Mouse (Mus musculus) retina, adult 2 months (tissue): ENCODE measurements around the gene Tubg2.
"Not testable (repeated sequence)": the region's sequence is repeated elsewhere in the genome, so short reads cannot be mapped to it uniquely, and the experiment has no call there.

Source experiments
- DNase-seq: peaks from one replicate; pipeline ENCODE4 v3.0.0-alpha.2; 2012; ENCODE audit warnings: low read depth, low spot score

Gene Tubg2

DNA sequence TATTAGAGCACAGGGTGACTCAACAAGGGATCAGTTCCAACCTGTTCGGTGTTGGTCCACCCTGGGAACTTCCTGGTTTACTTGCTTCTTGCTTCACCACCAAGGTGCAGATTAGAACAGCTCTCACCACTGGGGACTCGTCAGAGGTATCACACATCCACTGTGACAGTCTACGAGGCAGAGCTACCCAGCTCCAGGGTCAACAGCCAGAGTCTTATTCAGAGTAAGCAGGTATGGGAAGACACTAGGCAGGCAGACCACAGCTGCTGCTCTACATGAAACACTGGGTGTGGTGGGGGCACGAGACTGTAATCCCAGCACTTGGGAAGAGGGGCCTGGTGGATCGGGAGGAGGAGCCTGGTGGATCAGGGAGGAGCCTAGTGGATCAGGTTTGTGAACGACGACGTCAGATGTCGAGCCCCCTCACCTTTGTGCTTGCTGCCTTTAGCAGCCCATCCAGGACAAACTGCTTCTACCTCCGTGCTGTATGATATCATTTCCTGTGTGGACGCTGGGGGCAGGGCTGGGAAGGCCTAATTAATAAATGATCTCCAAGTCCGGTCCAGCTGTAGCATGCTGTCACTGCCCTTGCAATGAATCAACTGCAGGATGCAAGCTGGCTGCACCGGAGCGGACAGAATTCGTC lies 17.0 kb upstream of the Tubg2 start:
- DNase-seq, result peak; percentile 44

DNA sequence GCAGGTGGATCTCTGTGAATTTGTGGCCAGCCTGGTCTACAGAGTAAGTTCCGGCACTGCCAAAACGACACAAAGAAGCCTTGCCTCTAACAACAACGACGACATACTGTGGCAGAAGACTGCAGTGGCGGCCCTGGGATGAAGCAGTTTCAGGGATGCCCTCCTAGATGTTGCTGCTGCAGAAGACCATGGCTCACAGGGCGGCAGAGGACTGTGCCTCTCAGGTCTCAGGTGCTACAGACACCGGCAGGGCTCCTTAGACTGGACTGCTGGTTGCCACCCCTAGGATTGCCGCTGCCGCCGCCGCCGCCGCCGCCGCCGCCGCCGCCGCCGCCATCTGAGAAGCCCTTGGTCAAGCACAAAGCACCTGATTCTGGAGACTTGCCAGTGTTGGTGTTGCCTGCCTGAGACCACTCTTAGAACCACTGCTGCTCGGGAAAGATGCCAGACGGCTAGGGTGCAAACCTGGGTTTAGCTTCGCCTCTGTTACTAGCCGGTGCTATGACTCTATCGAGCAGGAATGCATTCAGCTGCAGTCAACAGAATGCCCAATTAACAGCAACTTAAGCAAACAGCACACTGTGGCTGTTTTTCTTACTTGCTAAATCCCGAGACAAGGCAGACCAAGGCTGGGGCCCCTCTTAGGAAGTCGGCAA lies 15.4 kb upstream of the Tubg2 start:
- DNase-seq, result no peak

DNA sequence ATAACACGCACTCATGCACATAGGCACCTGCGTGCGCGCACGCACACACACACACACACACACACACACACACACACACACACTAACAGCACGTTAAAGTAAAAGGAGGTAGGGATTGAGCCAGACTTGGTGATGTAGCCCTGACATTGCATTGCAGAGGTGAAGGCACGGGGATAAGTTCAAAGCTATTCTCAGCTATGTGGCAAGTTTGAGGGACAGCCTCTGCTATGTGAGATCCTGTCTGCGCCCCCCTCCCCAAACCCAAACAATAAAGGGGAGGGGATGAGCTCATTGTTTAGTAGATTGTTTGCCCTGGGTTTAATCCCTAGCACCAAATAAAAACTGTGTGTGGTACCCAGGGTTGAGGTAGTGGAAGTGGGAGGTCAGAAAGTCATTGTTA lies 14.6 kb upstream of the Tubg2 start:
- no peak for DNase-seq

DNA sequence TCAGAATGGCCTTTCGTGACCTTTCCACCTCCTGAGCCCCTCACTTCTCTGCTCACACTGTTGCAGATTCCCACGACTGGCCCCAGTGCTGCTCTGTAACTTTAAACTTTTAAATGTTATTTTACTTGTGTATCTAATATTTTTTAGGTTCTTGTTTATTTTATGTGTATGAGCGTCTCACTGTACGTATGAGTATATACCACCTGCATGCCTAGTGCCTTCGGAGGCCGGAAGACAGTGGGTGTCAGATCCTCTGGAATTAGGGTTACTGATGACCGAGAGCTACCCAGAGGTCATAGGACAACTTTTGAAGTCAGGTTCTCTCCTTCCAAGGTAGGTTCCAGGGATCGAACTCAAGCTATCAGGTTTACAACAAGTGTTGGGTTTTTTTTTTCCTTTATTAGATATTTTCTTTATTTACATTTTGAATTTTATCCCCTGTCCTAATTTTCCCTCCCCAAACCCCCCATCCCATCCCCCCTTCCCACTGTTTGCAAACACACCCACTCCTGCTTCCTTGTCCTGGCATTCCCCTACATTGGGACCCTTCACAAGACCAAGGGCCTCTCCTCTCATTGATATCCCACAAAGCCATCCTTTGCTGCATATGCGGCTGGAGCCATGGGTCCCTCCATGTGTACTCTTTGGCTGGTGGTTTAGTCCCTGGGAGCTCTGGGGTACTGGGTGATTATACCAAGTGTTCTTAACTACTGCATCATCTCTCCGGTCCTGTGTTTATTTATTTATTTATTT lies 13.3 kb upstream of the Tubg2 start:
- no peak for DNase-seq

DNA sequence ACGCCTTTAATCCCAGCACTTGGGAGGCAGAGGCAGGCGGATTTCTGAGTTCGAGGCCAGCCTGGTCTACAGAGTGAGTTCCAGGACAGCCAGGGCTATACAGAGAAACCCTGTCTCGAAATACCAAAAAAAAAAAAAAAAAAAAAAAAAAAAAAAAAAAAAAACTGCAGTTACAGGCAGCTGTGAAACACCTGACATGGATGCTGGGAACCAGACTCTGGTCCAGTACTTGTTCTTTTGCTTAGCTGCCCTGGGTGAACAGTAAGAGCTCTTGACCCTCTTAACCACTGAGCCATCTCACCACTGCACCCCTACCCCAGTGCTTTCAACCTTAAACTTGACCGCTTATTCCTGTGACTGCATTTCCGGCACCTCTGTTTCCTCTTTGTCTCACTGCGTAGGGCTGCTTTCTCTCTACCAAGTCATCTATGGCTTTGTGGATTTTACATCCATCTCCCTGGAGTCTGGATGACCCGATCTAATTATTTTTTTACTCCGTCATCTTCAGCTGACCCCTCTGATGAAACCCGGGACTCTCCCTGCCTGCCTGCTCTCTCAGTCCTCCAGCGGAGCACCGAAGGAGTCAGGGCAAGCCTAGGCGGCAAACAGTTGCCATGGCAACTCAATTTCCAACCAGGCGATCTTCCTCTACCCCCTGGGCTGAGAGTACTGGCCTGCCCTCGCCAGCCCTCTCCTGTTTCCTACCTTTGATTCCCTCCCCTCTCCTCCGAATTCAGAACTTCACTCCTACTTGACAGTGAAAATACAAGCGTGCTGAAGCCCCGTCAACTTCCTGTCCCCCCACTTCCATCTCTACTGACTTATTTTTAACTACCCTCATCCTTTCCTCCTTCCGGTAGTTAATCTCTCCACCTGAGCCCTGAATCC lies 12.1 kb upstream of the Tubg2 start:
- no peak for DNase-seq

DNA sequence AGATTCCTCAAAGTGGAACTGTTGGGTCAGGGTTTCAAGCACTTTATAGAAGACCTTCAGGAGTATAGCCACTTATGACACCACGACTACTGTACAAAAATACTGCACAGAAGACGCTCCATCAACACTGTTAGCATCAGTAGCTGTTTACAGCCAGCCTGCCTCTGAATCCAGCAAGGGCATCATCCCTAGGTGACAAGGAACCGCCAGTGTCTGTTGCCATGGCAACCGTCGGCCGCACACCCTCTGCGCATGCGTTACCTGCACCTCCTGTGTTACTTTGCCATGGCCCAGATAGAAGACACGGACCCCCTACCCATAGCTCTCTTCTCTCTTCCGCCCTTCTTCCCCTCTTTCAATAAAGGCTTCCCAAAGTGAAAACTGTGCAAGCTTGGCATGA lies 9.3 kb upstream of the Tubg2 start:
- DNase-seq, result no peak

DNA sequence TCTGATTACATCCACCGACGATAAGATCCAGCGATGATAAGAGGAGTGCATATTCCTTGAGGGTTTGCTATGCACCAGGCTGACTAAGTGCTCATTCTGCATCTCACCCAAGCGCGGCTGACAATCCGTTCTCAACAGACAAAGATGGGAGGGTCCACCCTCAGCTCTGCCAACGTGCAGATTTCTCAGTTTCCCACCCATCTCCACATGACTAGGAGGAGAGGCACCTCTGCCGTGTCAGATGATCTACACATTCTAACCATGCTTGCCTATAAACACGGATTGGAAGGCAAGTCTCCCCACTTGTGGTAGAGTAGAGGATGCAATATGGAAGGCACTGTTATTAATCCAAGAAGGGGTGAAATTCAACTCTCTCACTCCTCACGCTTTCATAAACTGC lies 7.0 kb upstream of the Tubg2 start:
- no peak for DNase-seq

DNA sequence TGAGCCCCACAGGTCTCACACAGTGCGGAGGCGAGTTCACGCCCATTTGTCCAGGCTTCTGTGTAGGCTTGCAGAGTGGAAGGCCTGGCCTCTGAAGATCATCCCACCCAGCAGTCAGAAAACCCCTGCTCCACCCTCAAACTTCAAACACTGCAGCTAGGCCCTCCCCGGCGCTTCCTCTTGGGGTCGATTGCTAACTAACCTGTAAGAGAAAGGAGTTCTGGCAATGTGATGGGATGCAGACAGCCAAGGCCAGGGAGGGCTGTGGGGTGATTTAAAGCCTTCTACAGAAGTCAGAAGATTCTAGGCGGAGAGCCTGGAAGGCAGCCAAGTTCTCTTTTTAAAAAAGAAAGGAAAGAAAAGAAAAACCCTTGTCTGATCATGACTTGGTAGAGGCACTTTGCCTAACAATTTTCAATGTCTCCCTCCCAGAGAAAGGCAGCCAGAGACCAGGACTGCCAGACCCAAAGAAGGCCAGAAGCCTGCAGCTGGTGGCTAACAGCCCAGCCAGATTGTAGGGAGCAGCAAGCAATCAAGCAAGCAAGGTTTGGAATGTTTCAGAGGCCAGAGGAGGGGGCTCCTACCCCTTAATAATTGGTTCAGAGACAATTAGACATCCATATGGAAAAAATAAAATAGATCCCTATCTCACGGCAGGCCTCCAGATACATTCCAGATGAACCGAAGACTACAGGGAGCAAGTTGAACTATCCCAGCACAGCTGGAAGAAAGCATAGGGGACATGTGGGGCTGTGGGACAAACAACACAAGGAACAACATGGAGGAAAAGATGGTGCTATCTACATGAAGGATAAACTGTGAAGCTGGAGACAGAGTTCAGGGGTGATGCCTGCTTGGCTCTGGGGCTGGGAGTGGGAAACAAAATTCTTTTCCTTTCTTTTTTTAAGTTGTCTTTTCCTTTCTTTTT lies 6.3 kb upstream of the Tubg2 start:
- DNase-seq, result no peak

DNA sequence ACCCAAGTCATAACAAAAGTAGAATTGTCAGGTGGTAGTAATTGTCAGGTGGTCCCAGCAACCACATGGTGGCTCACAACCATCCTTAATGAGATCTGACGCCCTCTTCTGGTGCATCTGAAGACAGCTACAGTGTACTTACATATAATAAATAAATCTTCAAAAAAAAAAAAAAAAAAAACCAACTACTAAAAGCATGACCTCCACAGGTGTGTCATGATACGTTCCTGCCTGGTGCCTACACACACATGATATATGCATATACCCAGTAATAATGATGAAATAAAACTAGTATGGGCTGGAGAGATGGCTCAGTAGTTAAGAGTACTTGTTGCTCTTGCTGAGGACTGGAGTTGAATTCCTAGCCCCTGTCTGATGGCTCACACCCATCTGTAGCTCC lies 4.6 kb upstream of the Tubg2 start:
- DNase-seq, result no peak

DNA sequence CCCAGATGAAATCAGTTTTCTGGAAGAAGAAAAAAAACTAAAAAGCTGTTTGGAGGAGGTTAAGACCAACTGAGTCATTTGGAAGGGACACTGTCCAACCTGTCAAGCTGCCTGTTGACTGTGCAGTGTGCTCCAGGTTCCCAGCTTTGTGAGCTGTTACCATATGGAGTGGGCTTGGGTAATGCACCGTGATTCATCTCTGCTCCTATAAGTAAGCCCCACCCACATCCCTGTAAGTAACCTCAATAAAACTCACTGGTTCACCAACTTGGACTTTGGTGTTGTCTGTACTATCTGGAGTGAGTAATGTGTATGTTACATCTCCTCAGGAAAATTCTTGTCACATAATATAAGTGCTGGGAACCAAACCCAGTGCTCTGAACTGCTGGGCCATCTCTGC lies 2.9 kb upstream of the Tubg2 start:
- no peak for DNase-seq

DNA sequence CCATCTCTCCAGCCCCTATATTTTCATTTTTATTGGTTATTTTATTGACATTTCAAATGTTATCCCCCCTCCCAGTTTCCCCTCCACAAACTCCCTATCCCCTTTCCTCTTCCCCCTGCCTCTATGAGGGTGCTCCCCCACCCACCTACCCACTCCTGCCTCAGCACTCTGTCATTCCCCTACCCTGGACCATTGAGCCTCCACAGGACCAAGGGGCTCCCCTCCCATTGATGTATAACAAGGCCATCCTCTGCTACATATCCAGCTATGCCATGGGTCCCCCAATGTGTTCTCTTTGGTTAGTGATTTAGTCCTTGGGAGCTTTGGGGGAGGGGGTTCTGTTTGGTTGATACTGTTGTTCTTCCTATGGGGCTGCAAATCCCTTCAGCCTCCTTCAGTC lies 1.1 kb upstream of the Tubg2 start:
- DNase-seq, result no peak

DNA sequence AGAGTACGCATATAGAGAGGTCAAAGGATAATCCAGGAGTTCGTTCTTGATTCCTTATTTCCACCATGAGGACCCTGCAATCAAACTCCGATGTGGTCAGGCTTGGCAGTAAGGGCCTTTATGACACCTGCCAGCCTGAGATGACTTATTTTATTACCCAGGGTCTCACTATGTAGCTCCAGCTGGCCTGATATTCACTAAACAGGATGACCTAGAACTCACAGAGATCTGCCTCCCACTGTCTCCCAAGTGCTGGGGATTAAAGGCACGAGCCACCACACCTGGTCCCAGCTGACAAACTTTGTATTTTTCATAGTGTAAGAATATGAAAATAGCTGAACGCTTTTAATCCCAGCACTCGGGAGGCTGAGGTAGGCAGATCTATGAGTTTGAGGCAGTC lies 556 bp upstream of the Tubg2 start:
- DNase-seq, result no peak

DNA sequence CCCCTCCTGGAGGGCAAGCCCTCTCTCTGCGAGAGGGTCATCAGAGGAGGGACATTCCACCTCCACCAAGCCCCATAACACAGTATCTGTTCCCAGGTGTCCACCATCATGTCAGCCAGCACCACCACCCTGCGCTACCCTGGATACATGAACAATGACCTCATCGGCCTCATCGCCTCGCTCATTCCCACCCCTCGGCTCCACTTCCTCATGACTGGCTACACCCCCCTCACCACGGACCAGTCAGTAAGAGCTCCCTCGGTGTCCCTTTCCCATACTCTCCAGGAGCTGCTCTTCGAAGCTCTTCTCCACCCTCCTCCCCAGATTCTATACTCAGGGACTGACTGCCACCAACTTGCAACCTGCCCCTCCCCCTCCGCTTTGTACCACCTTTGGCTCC lies 4.4 kb downstream of the Tubg2 start:
- not testable (repeated sequence) for DNase-seq

DNA sequence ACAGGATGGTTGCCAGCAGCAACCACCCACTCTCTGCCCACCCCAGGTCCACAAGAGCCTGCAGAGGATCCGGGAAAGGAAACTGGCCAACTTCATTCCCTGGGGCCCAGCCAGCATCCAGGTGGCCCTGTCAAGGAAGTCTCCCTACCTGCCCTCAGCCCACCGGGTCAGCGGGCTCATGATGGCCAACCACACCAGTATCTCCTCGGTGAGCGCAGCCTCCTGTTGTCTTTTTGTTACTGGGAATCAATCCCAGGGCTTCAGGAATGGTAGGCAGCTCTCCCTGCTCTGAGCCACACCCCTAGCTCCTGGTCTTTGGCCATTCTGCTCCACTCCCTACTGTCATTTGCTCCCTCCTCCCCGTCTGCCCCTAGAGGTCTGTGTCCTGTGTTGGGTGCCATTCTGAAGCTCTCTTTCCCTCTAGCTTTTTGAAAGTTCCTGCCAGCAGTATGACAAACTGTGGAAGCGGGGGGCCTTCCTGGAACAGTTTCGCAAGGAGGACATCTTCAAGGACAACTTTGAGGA lies 5.3 kb downstream of the Tubg2 start:
- not testable (repeated sequence) for DNase-seq

DNA sequence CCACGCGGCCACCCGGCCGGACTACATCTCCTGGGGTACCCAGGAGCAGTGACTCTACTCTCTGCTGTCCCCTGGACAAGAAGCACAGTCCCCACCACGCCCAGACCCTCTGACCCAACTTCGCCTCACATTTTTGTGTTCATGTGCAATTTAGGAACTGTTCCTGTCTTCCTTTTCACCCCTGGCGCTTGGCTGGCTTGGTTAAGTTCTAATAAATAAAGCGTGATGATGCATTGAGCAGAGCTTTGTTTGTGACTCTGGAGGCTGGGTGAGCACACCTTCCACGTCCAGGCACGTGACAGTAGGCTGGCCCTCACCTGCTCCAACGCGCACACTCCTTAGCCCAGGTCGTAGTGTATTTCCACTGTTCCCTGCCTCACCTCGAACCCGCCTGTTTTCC lies 5.8 kb downstream of the Tubg2 start:
- no peak for DNase-seq

DNA sequence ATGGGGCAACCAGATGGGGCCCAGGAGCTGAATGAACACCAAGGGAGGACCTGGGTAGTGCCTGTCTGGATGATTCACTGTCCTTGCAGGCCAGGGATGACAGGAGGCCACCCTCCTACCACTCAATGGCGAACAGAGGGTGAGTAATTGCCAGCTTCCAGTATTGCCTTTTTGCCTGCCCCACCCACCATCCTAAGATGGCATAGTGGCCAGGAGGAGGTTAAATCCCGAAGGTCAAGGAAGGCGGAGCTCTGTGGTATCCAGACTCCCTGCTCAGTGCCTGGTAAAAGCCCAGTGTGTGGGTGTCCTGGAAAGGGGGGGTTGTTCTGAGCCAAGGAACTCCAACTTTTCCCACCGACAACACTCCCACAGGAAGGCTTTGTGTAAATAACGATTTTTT lies 6.6 kb downstream of the Tubg2 start:
- DNase-seq, result no peak

DNA sequence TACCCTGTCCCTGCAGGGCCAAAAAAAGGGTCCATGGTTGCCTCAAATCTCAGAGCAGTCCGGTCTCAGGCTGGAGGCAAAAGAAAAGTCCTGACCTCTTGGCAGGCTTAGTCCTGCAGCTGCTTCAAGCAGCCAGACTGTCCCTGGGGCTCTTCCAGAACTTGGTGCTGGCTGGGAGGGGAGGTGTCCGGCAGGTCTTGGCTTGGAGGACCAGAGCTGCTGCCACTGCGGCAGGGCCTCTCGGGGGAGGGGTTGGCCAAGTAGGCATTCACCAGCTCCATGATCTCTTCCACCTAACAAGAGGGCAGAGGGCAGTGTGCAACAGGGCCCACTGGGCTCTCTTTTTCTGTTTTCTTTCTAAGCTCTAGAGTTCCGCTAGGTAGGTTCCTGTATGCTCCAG lies 7.1 kb downstream of the Tubg2 start:
- DNase-seq, result no peak

DNA sequence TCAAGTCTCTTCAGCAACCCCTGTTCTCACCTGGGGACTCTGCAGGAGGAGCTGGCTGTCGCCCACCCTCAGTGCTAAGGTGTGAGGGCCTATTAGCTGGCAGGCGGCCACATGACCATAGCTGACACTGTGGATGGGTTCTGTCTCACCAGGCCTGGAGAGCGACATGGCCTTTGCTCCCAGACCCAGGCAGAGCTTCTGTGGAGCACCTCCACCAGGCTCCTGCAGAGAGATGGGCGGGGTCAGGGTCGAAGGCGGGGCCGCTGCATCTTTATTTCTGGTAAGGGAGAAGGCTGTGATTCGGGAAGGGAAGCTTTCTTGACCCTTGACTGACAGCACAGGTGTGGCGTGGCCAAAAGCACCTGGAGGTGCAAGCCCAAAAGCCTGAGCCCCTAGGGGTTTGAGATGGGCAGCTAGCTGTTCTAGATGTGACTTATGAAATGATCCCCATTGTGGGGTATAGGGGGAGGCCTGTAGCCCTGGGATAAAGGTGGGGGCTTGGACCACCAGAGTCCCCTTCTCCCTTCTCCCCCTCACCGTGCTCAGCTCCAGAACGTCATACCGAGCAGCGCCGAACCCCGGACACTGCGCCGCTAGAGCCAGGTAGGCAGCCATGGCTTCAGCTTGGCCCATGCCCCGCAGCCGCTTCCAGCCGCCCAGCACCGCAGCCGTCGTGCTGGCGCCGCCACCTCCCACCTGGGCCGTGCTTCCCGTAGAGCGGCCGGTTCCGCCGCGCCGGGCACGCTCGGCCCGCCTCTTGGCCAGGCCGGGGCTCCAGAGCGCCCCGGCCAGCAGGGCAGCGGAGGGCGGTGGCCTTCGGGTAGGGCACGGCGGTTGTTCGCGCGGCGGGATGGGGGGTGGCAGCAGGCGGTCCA lies 8.0 kb downstream of the Tubg2 start:
- no peak for DNase-seq

DNA sequence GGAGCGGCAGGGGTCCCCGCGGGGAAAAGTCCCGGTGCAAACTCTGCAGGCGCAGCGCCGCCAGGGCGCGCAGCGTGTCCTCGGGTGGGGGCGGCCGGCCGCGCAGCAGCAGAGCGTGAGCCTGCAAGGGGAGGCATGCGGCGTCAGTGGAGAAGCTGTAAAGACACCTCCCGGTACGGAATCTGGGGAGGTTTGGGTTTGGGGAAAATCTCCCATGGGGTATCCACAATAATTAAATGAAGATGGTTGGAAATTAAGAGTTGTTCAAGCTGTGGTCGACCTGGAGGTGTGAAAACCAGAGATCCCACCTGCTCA lies 8.6 kb downstream of the Tubg2 start:
- DNase-seq, result no peak
